Mouse (Mus musculus): ENCODE results near the gene Gm5108.

Gm5108 gene

GRCm38 (mm10) chr5:67941369-67941768, at the start of gene Gm5108:
TSS of gene Gm5108 (plus strand) at chr5:67941669.
- Histone ChIP-seq H3K27me3 (ENCODE audit: insufficient read depth, low read length) (no peaks in the 10 kb centered on the region), H3K4me1 (replicated peaks; ENCODE audit: low read depth, low read length) (no peaks in the 10 kb centered on the region), H3K9me3 (ENCODE audit: low read length) (no peaks in the 10 kb centered on the region), H3K4me3 (replicated peaks; ENCODE audit: low read length) (no peak within 1 kb of the TSS), H3K36me3 (ENCODE audit: insufficient read depth, low read length) (no peaks in the 10 kb centered on the region)
- no peak for TF ChIP-seq POU5F1 (IDR thresholded peaks at IDR 0.05; ENCODE audit: borderline replicate concordance, low read length)
- no peak for TF ChIP-seq CTCF (conservative IDR thresholded peaks at IDR 0.05; ENCODE audit: low read length)
- no peak for TF ChIP-seq NANOG (IDR thresholded peaks at IDR 0.05; ENCODE audit: borderline replicate concordance, low read length)

DNA sequence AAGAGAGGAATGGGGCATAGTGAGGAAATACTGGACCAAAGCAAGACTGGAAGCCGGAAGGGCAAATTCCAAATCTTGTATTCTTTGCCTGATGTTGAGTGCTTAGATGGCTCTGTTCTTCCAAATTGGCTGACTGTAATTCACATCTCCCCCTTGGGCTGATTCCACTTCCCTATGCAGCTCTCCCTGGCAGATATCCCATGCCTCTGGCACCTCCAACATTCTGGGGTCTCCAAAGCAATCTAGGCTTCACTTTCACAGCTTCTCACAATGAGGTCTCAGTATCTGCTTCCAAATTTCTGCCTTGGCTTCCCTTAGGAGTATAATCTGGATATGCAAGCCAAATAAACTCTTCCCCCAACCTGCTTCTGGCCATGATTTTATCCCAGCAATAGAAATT, 42.5 kb upstream of the Gm5108 start:
- TF ChIP-seq CTCF (conservative IDR thresholded peaks at IDR 0.05; ENCODE audit: low read length) (no peak), POU5F1 (IDR thresholded peaks at IDR 0.05; ENCODE audit: borderline replicate concordance, low read length) (no peak), NANOG (IDR thresholded peaks at IDR 0.05; ENCODE audit: borderline replicate concordance, low read length) (no peak)
- Histone ChIP-seq H3K36me3 (ENCODE audit: insufficient read depth, low read length) (no peaks in the 10 kb centered on the region), H3K27me3 (ENCODE audit: insufficient read depth, low read length) (no peaks in the 10 kb centered on the region), H3K9me3 (ENCODE audit: low read length) (no peaks in the 10 kb centered on the region), H3K4me1 (replicated peaks; ENCODE audit: low read depth, low read length) (no peaks in the 10 kb centered on the region), H3K4me3 (replicated peaks; ENCODE audit: low read length) (no peak overlapping the region)

- no peaks in the 10 kb centered on the region for H3K27me3 ChIP-seq (ENCODE audit: insufficient read depth, low read length)
- no peaks in the 10 kb centered on the region for H3K9me3 ChIP-seq (ENCODE audit: low read length)
- H3K36me3 ChIP-seq (ENCODE audit: insufficient read depth, low read length): no peaks in the 10 kb centered on the region
- H3K4me3 ChIP-seq (replicated peaks; ENCODE audit: low read length): no peak overlapping the region
- H3K4me1 ChIP-seq (replicated peaks; ENCODE audit: low read depth, low read length): no peaks in the 10 kb centered on the region
- no peak for TF ChIP-seq NANOG (IDR thresholded peaks at IDR 0.05; ENCODE audit: borderline replicate concordance, low read length)
- no peak for TF ChIP-seq CTCF (conservative IDR thresholded peaks at IDR 0.05; ENCODE audit: low read length)
- TF ChIP-seq POU5F1 (IDR thresholded peaks at IDR 0.05; ENCODE audit: borderline replicate concordance, low read length): no peak
These were observed 36.9 kb upstream of the Gm5108 start for GRCm38 (mm10) chr5:67904555-67904954.

GRCm38 (mm10) chr5:67930584-67930983, 10.9 kb upstream of the Gm5108 start:
- H3K4me3 ChIP-seq (replicated peaks; ENCODE audit: low read length): no peak overlapping the region
- peaks cover 7% of the 10 kb centered on the region for H3K4me1 ChIP-seq (replicated peaks; ENCODE audit: low read depth, low read length)
- no peaks in the 10 kb centered on the region for H3K27me3 ChIP-seq (ENCODE audit: insufficient read depth, low read length)
- no peaks in the 10 kb centered on the region for H3K36me3 ChIP-seq (ENCODE audit: insufficient read depth, low read length)
- TF ChIP-seq POU5F1 (IDR thresholded peaks at IDR 0.05; ENCODE audit: borderline replicate concordance, low read length) (no peak), NANOG (IDR thresholded peaks at IDR 0.05; ENCODE audit: borderline replicate concordance, low read length) (no peak), CTCF (conservative IDR thresholded peaks at IDR 0.05; ENCODE audit: low read length) (no peak)
- H3K9me3 ChIP-seq (ENCODE audit: low read length): no peaks in the 10 kb centered on the region

DNA sequence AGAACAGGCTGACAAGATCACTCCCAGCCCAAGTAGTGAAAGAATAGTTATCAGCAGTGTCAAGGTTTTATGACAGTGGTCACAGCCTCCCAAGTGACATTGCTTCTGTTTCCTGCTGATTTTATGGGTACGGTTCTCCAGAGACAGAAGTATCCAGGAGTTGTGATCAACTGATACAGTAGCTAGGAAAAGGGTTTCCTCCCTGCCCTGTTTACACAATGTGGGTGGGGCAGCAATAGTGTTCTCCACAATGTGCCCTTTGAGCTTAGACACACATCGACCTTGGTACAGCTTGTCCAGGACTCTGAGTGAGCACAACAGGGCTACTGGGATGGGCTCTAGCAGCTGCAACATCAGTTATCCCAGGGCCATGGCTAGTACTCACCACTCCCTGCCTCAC, 9.8 kb upstream of the Gm5108 start:
- Histone ChIP-seq H3K36me3 (ENCODE audit: insufficient read depth, low read length) (no peaks in the 10 kb centered on the region), H3K4me3 (replicated peaks; ENCODE audit: low read length) (no peak overlapping the region), H3K4me1 (replicated peaks; ENCODE audit: low read depth, low read length) (peaks cover 7% of the 10 kb centered on the region), H3K9me3 (ENCODE audit: low read length) (no peaks in the 10 kb centered on the region), H3K27me3 (ENCODE audit: insufficient read depth, low read length) (no peaks in the 10 kb centered on the region)
- TF ChIP-seq POU5F1 (IDR thresholded peaks at IDR 0.05; ENCODE audit: borderline replicate concordance, low read length) (no peak), NANOG (IDR thresholded peaks at IDR 0.05; ENCODE audit: borderline replicate concordance, low read length) (no peak), CTCF (conservative IDR thresholded peaks at IDR 0.05; ENCODE audit: low read length) (no peak)

DNA sequence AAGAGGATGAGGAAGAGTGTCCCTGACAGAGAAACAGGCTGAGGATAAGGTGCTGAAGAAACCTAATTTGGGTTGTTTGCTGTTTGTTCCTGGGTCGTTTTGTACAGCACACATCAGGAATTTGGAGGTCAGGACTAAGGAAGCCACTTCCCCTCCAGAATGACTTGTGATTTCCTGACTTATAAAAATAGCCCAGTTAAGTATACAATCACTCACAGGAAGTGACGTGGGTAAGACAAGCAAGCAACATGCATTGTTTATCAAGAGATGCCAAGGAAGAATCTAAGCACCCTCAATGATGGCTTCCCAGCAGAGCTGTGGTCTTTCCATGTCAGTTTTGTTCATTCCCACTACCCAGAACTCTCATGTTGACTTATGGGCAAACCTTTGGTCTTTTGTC, 1.7 kb downstream of the Gm5108 start:
- TF ChIP-seq POU5F1 (IDR thresholded peaks at IDR 0.05; ENCODE audit: borderline replicate concordance, low read length) (no peak), NANOG (IDR thresholded peaks at IDR 0.05; ENCODE audit: borderline replicate concordance, low read length) (no peak), CTCF (conservative IDR thresholded peaks at IDR 0.05; ENCODE audit: low read length) (no peak)
- Histone ChIP-seq H3K4me1 (replicated peaks; ENCODE audit: low read depth, low read length) (no peaks in the 10 kb centered on the region), H3K27me3 (ENCODE audit: insufficient read depth, low read length) (no peaks in the 10 kb centered on the region), H3K9me3 (ENCODE audit: low read length) (peaks cover 3% of the 10 kb centered on the region), H3K4me3 (replicated peaks; ENCODE audit: low read length) (no peak overlapping the region), H3K36me3 (ENCODE audit: insufficient read depth, low read length) (no peaks in the 10 kb centered on the region)

DNA sequence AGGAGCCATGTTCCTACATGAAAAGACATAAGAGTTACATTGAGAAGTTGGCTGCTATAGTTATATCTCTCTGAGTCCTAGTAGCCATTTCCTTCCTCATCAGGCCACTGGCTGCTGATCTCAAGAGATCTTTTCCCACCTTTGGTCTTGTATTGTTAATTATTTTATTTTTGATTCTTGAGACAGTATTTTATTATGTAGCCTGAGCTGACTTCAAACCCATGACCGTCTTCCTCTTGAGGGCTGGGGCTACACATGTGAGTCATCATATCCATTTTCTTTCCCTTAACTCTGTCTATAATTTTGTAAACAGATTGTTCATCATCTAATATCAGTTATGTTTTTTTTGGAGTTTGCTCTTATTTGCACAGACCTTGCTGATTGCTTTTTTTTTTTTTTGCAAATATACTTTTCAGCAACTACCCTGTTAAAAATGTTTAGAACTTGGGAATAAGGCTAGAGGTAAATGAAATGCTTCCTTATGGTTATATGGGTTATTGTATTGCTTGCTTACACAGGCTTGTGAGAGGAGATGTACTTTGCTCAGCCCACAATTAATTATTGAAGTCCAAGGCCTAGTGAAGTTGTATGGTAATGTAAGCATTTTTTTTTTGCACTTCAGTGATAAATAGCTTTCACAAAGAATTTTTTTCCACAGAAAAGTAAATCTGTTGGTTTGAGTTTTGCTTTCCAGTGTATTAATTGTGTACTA, 2.8 kb downstream of the Gm5108 start:
- Histone ChIP-seq H3K4me3 (replicated peaks; ENCODE audit: low read length) (no peak overlapping the region), H3K27me3 (ENCODE audit: insufficient read depth, low read length) (no peaks in the 10 kb centered on the region), H3K9me3 (ENCODE audit: low read length) (peaks cover 10% of the 10 kb centered on the region), H3K4me1 (replicated peaks; ENCODE audit: low read depth, low read length) (no peaks in the 10 kb centered on the region), H3K36me3 (ENCODE audit: insufficient read depth, low read length) (no peaks in the 10 kb centered on the region)
- no peak for TF ChIP-seq CTCF (conservative IDR thresholded peaks at IDR 0.05; ENCODE audit: low read length)
- TF ChIP-seq NANOG (IDR thresholded peaks at IDR 0.05; ENCODE audit: borderline replicate concordance, low read length): no peak

DNA sequence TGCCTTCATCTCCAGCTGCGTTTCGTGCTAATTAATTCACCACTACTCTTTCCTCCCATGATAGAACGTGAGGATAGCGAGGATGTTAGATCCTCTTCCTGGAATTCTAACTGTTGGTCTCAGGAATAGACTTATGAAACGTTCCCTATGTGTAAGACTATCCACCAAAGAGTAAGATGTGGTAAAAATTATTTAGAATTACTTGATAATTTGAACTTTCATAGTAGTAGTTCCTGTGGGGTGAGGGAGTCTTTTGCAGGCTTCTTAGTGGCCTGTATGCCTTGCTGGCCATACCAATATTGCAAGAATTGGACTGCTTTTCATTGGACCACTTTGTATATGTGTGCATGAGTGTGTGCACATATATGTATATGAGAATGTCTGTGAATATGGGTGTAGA, 4.9 kb downstream of the Gm5108 start, which contains the start of gene Gm21905:
Gene Gm21905, minus strand, starts transcription at position 101 of the 400 bp plus-strand sequence.
- Histone ChIP-seq H3K4me3 (replicated peaks; ENCODE audit: low read length) (no peak within 1 kb of the TSS), H3K27me3 (ENCODE audit: insufficient read depth, low read length) (no peaks in the 10 kb centered on the region), H3K9me3 (ENCODE audit: low read length) (peaks cover 10% of the 10 kb centered on the region), H3K4me1 (replicated peaks; ENCODE audit: low read depth, low read length) (no peaks in the 10 kb centered on the region), H3K36me3 (ENCODE audit: insufficient read depth, low read length) (no peaks in the 10 kb centered on the region)
- TF ChIP-seq CTCF (conservative IDR thresholded peaks at IDR 0.05; ENCODE audit: low read length) (no peak), POU5F1 (IDR thresholded peaks at IDR 0.05; ENCODE audit: borderline replicate concordance, low read length) (no peak), NANOG (IDR thresholded peaks at IDR 0.05; ENCODE audit: borderline replicate concordance, low read length) (no peak)

DNA sequence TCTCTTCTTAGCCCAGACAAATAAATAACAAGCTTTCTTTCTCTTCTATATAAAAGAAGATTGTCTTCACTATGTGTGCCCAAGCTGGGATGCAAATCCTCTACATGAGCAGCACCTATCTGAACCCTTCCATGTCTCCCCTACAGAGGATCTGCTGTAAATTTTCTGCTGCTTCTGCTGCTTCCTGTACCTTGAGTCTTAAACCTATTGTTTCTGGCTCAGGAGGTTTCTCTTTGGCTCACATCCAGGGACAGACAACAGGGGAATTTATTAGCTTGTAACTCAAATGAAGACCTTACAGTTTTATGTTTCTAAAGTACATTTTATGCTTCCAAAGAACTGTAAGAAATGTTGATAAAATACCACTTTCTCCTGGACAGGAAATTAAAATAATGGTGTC, 5.5 kb downstream of the Gm5108 start:
- H3K4me1 ChIP-seq (replicated peaks; ENCODE audit: low read depth, low read length): no peaks in the 10 kb centered on the region

More for the DNA sequence above, 5.5 kb downstream of the Gm5108 start:
- Histone ChIP-seq H3K4me3 (replicated peaks; ENCODE audit: low read length) (no peak overlapping the region), H3K9me3 (ENCODE audit: low read length) (peaks cover 10% of the 10 kb centered on the region), H3K36me3 (ENCODE audit: insufficient read depth, low read length) (no peaks in the 10 kb centered on the region), H3K27me3 (ENCODE audit: insufficient read depth, low read length) (no peaks in the 10 kb centered on the region)
- TF ChIP-seq POU5F1 (IDR thresholded peaks at IDR 0.05; ENCODE audit: borderline replicate concordance, low read length) (no peak), NANOG (IDR thresholded peaks at IDR 0.05; ENCODE audit: borderline replicate concordance, low read length) (no peak), CTCF (conservative IDR thresholded peaks at IDR 0.05; ENCODE audit: low read length) (no peak)

Data from E14TG2a.4 (cell line).